Mouse (Mus musculus) forebrain, embryonic 12.5 days (tissue): Measurements from ENCODE around the gene Cyfip2. TPM values are rescaled to one million over a fixed set of nuclear protein-coding genes. Genes with fewer than 3 reads are reported as not detected.

Experiments used
- ATAC-seq: fragments of 200-750 bp; cut with Nextera tagmentation; 2 replicates; pipeline ENCODE4 v1.8.0; 2017; ENCODE audit warnings: moderate TSS enrichment; ENCODE audit not compliant: low FRiP score
- H3K27ac ChIP-seq: fragments of 300-500 bp; sonication (generic); 2 replicates; pipeline ENCODE4 v1.5.1; 2016; ENCODE audit warnings: mild to moderate bottlenecking
- H3K27me3 ChIP-seq: fragments of 300-500 bp; sonication (generic); 2 replicates; pipeline ENCODE4 v1.6.1; 2016; ENCODE audit warnings: mild to moderate bottlenecking
- H3K36me3 ChIP-seq: fragments of 300-500 bp; sonication (generic); replicated peaks from 2 replicates; pipeline ENCODE4 v1.6.1; 2016; ENCODE audit warnings: mild to moderate bottlenecking
- H3K4me1 ChIP-seq: fragments of 300-500 bp; sonication (generic); 2 replicates; pipeline ENCODE4 v1.6.1; 2016
- H3K4me2 ChIP-seq: fragments of 300-500 bp; sonication (generic); 2 replicates; pipeline ENCODE4 v1.6.1; 2016; ENCODE audit warnings: mild to moderate bottlenecking, moderate library complexity
- H3K4me3 ChIP-seq: fragments of 300-500 bp; sonication (generic); replicated peaks from 2 replicates; pipeline ENCODE4 v1.5.1; 2016; ENCODE audit warnings: mild to moderate bottlenecking
- H3K9ac ChIP-seq: fragments of 300-500 bp; sonication (generic); 2 replicates; pipeline ENCODE4 v1.6.1; 2016; ENCODE audit warnings: mild to moderate bottlenecking
- H3K9me3 ChIP-seq: fragments of 300-500 bp; sonication (generic); 2 replicates; pipeline ENCODE4 v1.6.1; 2016
- WGBS: fragments of 180-500 bp; shearing (Covaris S2); methylation state at CpG from one replicate; pipeline ENCODE4 v1.1.7; 2016; 5-methylcytosine and 5-hydroxymethylcytosine counted together
- polyA plus RNA-seq: library from polyadenylated mRNA; unstranded; fragments of >200 nt; fragmentation: Nextera tagmentation; extraction: Ambion mirVana; gene quantifications from 2 replicates; pipeline ENCODE4 v1.2.1, GENCODE M21; 2016

The Cyfip2 gene
- polyA plus RNA-seq, 1 experiment from 2014 or later = 55.7 TPM

GRCm38 (mm10) chr11:46314534-46314933 lies 1.9 kb upstream of the Cyfip2 start:
- Histone ChIP-seq H3K4me1 (peaks cover 25% of the 10 kb centered on the region), H3K27me3 (no peaks in the 10 kb centered on the region), H3K4me3 (no peak overlapping the region), H3K27ac (no peak overlapping the region), H3K4me2 (no peak overlapping the region), H3K9ac (no peak overlapping the region), H3K9me3 (no peaks in the 10 kb centered on the region), H3K36me3 (no peaks in the 10 kb centered on the region)
- 80% methylated on average over 7 of the region's 7 CpGs for WGBS
- ATAC-seq = no peak

GRCm38 (mm10) chr11:46313851-46314250 lies 1.2 kb upstream of the Cyfip2 start:
- H3K36me3 ChIP-seq = no peaks in the 10 kb centered on the region
- H3K27ac ChIP-seq = no peak overlapping the region
- H3K4me3 ChIP-seq = no peak overlapping the region
- H3K9ac ChIP-seq = no peak overlapping the region
- peaks cover 31% of the 10 kb centered on the region for H3K4me1 ChIP-seq
- no peaks in the 10 kb centered on the region for H3K9me3 ChIP-seq
- no peaks in the 10 kb centered on the region for H3K27me3 ChIP-seq
- WGBS = 83% methylated on average over 6 of the region's 6 CpGs
- ATAC-seq = no peak
- H3K4me2 ChIP-seq = no peak overlapping the region

DNA sequence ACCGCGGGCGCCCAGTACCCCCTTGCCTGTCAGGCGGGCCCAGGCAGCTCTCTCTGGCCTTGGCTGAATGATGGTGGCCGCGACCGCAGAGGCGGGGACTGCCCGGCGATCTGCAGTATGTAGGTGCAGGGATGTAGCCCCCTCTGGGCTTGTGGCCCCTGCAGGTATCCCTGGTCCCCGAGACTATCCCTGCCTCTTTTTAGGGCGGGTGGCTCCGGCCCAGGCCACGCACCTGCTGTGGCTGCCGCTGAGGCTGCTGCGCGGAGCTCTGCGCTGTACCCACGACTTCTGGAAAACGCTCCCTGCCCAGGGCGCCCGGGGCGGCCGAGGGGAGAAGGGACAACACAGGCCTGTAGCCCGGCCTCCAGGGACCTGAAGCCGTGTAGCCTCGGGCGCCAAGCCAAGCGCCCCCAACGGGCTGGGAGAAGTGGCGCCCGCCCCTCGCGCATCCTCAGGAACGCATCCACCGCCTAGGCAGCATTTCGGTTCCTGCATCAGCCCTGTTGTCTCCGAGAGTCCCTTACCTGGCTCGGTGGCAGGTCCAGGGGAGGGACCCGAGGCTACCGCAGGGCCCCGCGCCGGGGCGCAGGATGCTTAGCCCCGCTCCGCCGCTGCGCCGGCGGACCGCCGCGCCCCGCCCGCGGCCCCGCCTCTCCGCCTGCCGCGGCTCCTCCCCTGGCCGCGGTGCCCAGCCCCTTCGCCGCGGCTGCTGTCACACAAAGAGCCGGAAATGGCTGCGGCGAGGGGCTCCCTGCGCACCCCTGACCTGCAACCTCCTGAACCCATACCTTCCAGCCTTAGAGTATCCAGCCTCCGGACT lies 746 bp downstream of the Cyfip2 start:
- no peaks in the 10 kb centered on the region for H3K9me3 ChIP-seq
- H3K9ac ChIP-seq = peak overlapping the region; percentile 94
- no peaks in the 10 kb centered on the region for H3K27me3 ChIP-seq
- peak; percentile 90 for ATAC-seq
- H3K36me3 ChIP-seq = no peaks in the 10 kb centered on the region; the same call in 1 of the 2 replicates
- H3K4me3 ChIP-seq = peak overlapping the region; percentile 79
- H3K4me2 ChIP-seq = peak overlapping the region; percentile 92
- peaks cover 33% of the 10 kb centered on the region for H3K4me1 ChIP-seq
- peak overlapping the region; percentile 85 for H3K27ac ChIP-seq
- WGBS = under 1% methylated on average over 61 of the region's 71 CpGs

DNA sequence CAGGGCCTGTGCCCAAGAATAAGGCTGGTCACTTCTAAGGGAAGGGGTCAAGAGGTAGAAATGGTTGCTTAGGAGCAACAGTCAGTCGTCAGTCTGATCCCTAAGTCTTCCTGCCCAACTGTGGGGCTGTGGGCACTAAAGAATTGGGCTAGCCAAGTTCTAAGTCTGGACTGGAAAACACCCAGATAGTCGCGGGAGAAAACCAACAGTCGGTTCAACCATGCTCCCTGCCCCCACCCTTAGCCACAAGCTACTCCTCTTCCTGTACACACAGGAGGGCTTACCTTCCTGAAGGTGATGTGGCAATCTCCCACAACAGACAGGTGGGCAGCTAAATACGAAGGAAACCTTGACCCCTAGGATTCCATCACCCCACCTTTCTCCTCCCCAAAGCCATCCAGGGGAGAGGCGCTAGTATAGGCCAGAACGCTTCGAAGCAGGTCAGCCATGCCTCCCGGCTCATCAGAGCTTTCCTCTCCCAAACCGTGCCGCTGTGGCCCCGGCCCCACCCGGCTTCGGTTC lies 1.4 kb downstream of the Cyfip2 start:
- Histone ChIP-seq H3K4me1 (peaks cover 33% of the 10 kb centered on the region), H3K27me3 (no peaks in the 10 kb centered on the region), H3K27ac (peak overlapping the region; percentile 85), H3K4me2 (peak overlapping the region; percentile 92), H3K9ac (peak overlapping the region; percentile 94), H3K36me3 (no peaks in the 10 kb centered on the region; the same call in 1 of the 2 replicates), H3K9me3 (no peaks in the 10 kb centered on the region), H3K4me3 (peak overlapping the region; percentile 79)
- no peak for ATAC-seq
- 4% methylated on average over 14 of the region's 14 CpGs for WGBS

GRCm38 (mm10) chr11:46310647-46311063 lies 2.0 kb downstream of the Cyfip2 start:
- peak overlapping the region; percentile 85 for H3K27ac ChIP-seq
- 46% methylated on average over 5 of the region's 5 CpGs for WGBS
- H3K36me3 ChIP-seq = no peaks in the 10 kb centered on the region; the same call in 1 of the 2 replicates
- peak overlapping the region; percentile 92 for H3K4me2 ChIP-seq
- no peaks in the 10 kb centered on the region for H3K9me3 ChIP-seq
- H3K9ac ChIP-seq = peak overlapping the region; percentile 94
- no peaks in the 10 kb centered on the region for H3K27me3 ChIP-seq
- H3K4me3 ChIP-seq = peak overlapping the region; percentile 79
- H3K4me1 ChIP-seq = peaks cover 33% of the 10 kb centered on the region
- ATAC-seq = no peak

DNA sequence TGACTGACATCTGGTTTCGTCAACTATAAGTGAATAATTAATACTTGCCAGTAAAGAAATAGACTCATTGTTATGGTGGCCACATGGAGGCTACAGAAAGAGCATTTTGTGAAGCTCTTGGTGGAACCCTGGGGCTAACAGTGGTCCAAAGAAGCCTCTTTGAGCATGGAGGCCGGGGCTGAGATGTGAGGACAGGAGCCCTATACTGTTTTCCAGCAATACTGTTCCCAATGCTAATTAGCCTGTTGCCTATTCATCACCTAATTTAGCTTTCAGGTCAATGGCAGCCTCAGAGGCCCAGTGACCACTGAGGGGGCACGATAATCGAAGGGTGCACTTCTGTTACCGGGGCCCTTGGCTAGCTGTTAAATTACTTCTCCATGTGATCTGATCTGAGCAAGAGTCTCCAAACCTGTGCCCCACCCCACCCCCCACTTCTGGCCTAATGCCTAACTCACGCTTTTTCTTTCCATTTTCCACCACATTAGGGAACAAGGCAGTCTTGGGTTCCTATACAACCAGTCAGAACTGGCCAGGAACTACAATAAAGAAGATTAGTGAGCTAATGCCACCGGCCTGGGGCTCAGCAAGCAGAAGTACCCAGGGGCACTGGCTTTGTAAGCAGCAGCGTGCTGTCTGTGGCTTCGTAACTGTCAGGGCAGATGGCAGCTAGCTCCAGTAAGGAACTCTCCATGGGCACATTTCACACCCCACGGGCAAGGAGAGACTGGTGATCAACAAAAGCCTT lies 2.7 kb downstream of the Cyfip2 start:
- peak; percentile 33 for ATAC-seq
- H3K27me3 ChIP-seq = no peaks in the 10 kb centered on the region
- peak overlapping the region; percentile 92 for H3K4me2 ChIP-seq
- peak overlapping the region; percentile 94 for H3K9ac ChIP-seq
- no peaks in the 10 kb centered on the region for H3K9me3 ChIP-seq
- 7% methylated on average over 10 of the region's 10 CpGs for WGBS
- H3K27ac ChIP-seq = peak overlapping the region; percentile 85
- H3K36me3 ChIP-seq = no peaks in the 10 kb centered on the region; the same call in 1 of the 2 replicates
- H3K4me1 ChIP-seq = peaks cover 38% of the 10 kb centered on the region
- H3K4me3 ChIP-seq = peak overlapping the region; percentile 79

DNA sequence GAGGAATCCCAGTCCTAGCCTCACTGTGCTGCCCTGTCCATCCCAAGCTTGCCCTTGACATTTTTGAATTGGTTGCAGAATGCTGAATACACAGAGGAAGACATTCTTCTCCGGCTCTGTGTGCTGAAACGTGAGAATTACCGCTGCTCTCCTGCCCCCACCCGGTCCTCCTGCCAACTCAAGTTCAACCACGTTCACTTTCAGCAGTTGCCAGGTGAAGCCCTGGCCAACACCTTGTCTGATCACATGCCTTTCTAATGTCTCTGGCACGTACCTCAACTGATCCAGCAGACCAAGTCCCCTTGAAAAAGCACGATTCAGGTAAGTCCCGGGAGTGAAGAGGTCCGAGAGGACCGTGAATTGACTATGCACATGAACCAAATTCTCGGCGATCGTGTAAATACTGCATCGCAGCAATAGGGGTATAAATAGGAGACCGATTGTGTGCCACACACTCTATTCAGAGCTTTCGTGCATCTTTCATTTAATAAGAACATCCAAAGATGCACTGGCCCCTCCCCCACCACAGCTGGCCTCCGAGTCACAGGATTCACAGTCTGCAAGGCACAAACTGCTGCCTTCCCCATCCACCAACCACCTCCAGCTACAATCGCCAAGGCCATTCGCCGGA lies 3.4 kb downstream of the Cyfip2 start:
- Histone ChIP-seq H3K4me1 (peaks cover 42% of the 10 kb centered on the region), H3K9me3 (no peaks in the 10 kb centered on the region), H3K4me3 (peak overlapping the region; percentile 79), H3K27ac (peak overlapping the region; percentile 85), H3K9ac (no peak overlapping the region; the same call in 1 of the 2 replicates), H3K36me3 (no peaks in the 10 kb centered on the region; the same call in 1 of the 2 replicates), H3K27me3 (no peaks in the 10 kb centered on the region), H3K4me2 (peak overlapping the region; percentile 92)
- WGBS = 54% methylated on average over 20 of the region's 20 CpGs
- no peak; the same call in 1 of the 2 replicates for ATAC-seq

DNA sequence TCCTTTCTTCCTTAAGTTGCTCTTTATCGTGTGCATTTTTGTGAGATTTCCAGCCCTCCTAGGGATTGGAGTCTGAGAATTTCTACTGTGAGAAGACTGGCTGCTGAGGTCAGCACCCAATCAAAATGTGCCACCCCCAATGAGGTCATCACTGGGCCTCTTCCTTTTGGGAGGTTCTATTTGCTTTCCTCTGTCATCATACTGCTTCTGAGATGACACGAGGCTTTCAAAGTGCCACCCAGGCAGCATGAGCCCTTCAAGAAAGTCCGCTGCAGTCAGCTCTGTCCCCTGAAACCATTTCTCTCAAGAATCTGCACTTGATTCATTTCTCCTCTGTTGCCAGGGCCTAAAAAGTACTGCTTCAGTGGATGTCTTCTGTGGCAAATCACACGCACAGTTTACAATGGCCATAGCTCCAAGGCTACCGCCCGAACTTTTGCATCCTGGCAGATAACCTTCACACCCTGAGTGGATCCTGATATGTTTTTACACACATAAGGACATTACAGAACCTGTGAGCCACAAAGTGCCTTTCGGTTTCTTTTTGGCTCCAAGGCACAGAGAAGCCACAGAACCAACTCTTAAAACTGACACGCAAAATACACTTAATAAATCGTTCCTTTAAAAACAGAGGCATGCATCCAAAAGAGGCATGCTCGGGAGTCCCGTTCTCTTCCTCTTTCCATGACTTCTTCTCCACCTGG lies 4.2 kb downstream of the Cyfip2 start:
- H3K9me3 ChIP-seq = no peaks in the 10 kb centered on the region
- peak overlapping the region; percentile 92; the same call in 1 of the 2 replicates for H3K4me2 ChIP-seq
- peaks cover 42% of the 10 kb centered on the region for H3K4me1 ChIP-seq
- ATAC-seq = no peak
- no peaks in the 10 kb centered on the region; the same call in 1 of the 2 replicates for H3K36me3 ChIP-seq
- H3K27ac ChIP-seq = no peak overlapping the region
- WGBS = 90% methylated on average over 11 of the region's 11 CpGs
- no peak overlapping the region for H3K4me3 ChIP-seq
- H3K9ac ChIP-seq = no peak overlapping the region
- no peaks in the 10 kb centered on the region for H3K27me3 ChIP-seq

DNA sequence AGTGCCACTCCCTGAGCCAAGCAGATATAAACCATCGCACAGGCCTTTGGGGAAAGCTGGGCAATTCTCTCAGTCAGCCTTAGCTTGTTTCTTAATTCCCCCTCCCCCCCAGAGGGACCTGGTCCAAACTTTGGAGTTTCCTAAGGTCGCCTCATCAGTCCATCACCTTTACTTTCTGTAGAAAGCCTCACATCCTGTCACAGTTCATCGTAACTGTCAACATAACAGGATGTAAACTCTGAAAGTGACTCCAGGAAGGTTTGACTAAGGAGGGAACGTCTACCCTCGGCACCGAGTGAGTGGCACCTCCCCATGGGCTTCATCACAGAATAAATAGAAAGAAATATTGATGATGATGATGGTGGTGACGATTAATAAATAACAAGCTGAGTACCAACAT lies 4.9 kb downstream of the Cyfip2 start:
- Histone ChIP-seq H3K4me1 (peaks cover 42% of the 10 kb centered on the region), H3K9me3 (no peaks in the 10 kb centered on the region), H3K9ac (no peak overlapping the region), H3K36me3 (no peaks in the 10 kb centered on the region; the same call in 1 of the 2 replicates), H3K4me2 (no peak overlapping the region), H3K27me3 (no peaks in the 10 kb centered on the region), H3K27ac (no peak overlapping the region), H3K4me3 (no peak overlapping the region)
- WGBS = 96% methylated on average over 7 of the region's 7 CpGs
- ATAC-seq = no peak

- Histone ChIP-seq H3K4me2 (no peak overlapping the region), H3K9me3 (no peaks in the 10 kb centered on the region), H3K36me3 (no peaks in the 10 kb centered on the region; the same call in 1 of the 2 replicates), H3K27ac (no peak overlapping the region), H3K27me3 (no peaks in the 10 kb centered on the region), H3K9ac (no peak overlapping the region), H3K4me3 (no peak overlapping the region), H3K4me1 (peaks cover 40% of the 10 kb centered on the region)
- 93% methylated on average over 7 of the region's 7 CpGs for WGBS
- ATAC-seq = no peak
These were observed 5.9 kb downstream of the Cyfip2 start for GRCm38 (mm10) chr11:46306776-46307175.

DNA sequence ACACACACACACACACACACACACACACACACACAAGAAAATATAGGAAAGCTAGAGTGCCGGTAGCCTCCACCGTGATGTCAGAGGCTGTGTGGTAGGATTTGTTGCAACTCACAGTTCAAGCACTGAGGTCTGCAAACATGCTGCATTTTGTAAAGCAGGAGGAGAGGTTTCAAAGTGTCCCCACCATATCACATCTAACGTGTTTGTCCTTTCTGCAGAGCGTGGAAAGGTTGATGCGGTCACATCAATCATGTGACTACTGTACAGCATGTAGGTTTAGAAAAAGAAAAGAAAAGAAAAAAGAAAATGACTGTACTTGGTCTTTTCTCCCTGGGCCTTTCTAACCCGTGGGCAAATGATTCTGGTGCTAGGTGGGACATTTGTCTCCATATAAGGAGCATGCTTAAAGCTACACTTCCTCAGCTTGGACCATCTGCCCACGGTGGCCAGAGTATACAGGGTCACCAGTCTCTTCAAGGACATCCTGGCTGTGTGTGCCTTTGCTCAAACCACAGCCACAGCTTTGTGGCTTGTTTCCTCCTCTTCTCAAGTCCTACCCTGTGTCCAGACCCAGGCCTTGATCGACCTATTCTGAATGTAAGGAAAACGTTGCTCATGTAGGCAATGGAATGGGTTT lies 6.7 kb downstream of the Cyfip2 start:
- 90% methylated on average over 9 of the region's 9 CpGs for WGBS
- ATAC-seq = no peak
- no peak overlapping the region for H3K9ac ChIP-seq
- no peaks in the 10 kb centered on the region for H3K27me3 ChIP-seq
- no peak overlapping the region for H3K27ac ChIP-seq
- H3K4me3 ChIP-seq = no peak overlapping the region
- H3K4me1 ChIP-seq = peaks cover 37% of the 10 kb centered on the region
- H3K4me2 ChIP-seq = no peak overlapping the region
- no peaks in the 10 kb centered on the region for H3K9me3 ChIP-seq
- no peaks in the 10 kb centered on the region; the same call in 1 of the 2 replicates for H3K36me3 ChIP-seq
